Mouse (Mus musculus): ENCODE measurements around the gene Myom1. TPM values are rescaled to one million over a fixed set of nuclear protein-coding genes. Genes with fewer than 3 reads are reported as not detected.
A peak's percentile ranks its signal among the peaks of the same experiment; 100 is the strongest.

Myom1 gene
- polyA plus RNA-seq, 1 experiment from 2014 or later: 1.3 TPM

DNA sequence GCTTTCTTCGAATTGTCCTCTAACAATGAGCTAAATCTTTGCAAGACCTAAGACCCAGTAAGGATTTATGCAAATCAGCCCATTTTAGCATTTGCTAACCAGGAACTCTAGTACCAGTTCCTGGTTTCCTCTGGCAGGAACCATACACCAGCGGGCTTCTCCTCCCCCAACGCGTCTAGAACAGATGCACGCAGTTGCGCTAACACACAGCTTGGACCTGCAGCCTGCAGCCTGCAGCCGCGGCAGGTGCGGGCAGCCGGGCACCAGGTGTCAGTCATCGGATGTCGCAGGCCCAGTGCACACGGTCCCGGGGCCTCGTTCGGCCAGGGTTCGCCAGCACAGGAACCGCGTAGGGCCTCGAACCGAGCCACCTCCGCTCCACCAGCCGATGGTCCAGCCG lies 12.4 kb upstream of the Myom1 start:
- Histone ChIP-seq H3K9ac (replicated peaks; ENCODE audit: low read depth, low read length) (peak overlapping the region; percentile 96), H3K4me2 (ENCODE audit: low read length) (peak overlapping the region; percentile 67), H3K27ac (ENCODE audit: low read length) (peak overlapping the region; percentile 95), H3K36me3 (ENCODE audit: control insufficient read depth, insufficient read depth) (no peaks in the 10 kb centered on the region), H3K4me1 (replicated peaks; ENCODE audit: control insufficient read depth, insufficient read depth, low read length) (peaks cover 31% of the 10 kb centered on the region), H3K4me3 (replicated peaks; ENCODE audit: low read length) (peak overlapping the region; percentile 96), H3K9me3 (ENCODE audit: control insufficient read depth, low read length) (no peaks in the 10 kb centered on the region), H3K27me3 (replicated peaks; ENCODE audit: control insufficient read depth, insufficient read depth, low read length) (no peaks in the 10 kb centered on the region)
- WGBS: under 1% methylated on average over 24 of the region's 24 CpGs
- peak; percentile 77 for ATAC-seq

DNA sequence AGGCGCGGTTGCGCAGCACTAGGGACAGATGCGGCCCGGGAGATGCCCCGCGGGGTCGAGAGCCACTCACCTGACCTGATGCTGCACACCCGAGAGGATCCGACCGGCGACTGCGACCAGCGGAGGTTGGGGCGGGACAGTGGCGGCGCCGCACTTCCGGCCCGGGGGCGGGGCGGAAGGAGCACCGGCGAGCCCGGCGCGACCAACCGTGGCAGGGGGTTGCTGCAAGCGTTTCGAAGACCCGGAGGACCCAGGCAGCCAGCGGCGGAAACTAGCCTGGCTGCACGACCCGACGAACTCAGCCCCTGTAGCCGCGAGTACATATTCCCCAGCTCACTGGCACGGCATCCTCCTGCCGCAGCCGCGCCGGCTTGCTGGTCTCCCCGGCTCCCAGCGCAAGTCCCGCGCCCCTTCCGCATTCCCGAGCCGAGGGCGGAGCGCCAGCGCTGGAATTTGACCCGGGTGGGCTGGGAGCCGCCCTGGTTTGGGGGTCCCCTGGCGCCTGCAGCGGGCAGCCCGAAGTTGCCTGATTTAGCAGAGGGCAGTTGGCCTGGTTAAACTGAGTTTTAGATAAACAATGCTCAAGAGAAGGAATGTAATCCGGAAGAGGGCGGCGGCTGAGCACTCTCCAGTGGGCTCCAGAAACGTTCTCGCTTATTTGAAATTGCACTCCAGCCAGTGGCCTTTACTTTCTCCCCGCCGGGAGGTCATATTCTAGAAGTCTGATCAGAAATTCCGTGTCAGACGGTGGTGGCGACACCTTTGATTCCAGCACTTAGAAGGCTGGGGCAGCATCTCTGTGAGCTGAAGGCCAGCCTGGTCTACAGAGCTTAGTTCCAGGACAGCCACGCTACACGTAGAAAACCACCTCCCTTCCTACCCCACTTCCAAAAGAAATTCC lies 11.8 kb upstream of the Myom1 start:
- Histone ChIP-seq H3K4me3 (replicated peaks; ENCODE audit: low read length) (peak overlapping the region; percentile 96), H3K4me1 (replicated peaks; ENCODE audit: control insufficient read depth, insufficient read depth, low read length) (peaks cover 31% of the 10 kb centered on the region), H3K27me3 (replicated peaks; ENCODE audit: control insufficient read depth, insufficient read depth, low read length) (no peaks in the 10 kb centered on the region), H3K9ac (replicated peaks; ENCODE audit: low read depth, low read length) (peak overlapping the region; percentile 96), H3K9me3 (ENCODE audit: control insufficient read depth, low read length) (no peaks in the 10 kb centered on the region), H3K36me3 (ENCODE audit: control insufficient read depth, insufficient read depth) (no peaks in the 10 kb centered on the region), H3K4me2 (ENCODE audit: low read length) (peak overlapping the region; percentile 67), H3K27ac (ENCODE audit: low read length) (peak overlapping the region; percentile 95)
- ATAC-seq: peak; percentile 93
- WGBS: under 1% methylated on average over 67 of the region's 70 CpGs

DNA sequence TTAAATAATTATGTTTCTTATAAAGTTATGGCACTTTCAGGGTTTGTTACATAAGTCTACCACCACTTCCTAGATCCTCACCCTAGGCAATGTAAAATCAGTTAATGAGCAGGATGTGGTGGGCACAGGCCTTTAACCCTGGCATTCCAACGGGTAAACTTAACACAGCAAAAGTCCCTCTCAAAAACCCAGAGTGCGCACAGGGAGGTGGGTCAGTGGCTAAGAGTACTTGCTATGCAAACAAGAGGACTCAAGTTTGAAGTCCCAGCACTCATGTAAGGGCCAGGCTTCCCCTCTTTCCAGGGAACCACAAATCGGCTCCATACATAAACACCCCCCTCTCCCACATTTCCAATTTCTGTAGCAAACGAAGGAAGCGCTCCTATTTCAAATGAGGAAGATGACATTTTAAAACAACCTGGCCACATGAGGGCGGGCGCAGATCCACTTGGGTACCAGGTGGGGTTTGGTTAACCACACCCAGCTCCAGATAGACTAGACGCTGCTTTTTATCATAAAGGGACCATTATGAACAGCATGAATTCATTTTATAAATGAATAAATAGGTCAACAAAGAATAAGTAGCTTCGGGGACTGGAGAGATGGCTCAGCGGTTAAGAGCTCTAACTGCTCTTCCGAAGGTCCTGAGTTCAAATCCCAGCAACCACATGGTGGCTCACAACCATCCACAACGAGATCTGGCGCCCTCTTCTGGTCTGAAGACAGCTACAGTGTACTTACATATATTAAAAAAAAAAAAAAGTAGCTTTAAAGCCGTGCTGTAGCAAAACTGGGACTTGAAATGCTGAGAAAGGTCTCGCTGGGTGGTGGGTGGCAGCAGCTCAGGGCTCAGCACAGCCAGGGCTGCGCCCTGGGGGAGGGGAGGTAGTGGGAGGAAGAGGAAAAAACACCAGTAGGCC lies 10.5 kb upstream of the Myom1 start:
- Histone ChIP-seq H3K36me3 (ENCODE audit: control insufficient read depth, insufficient read depth) (no peaks in the 10 kb centered on the region), H3K9me3 (ENCODE audit: control insufficient read depth, low read length) (no peaks in the 10 kb centered on the region), H3K4me1 (replicated peaks; ENCODE audit: control insufficient read depth, insufficient read depth, low read length) (peaks cover 31% of the 10 kb centered on the region), H3K4me2 (ENCODE audit: low read length) (no peak overlapping the region), H3K27me3 (replicated peaks; ENCODE audit: control insufficient read depth, insufficient read depth, low read length) (no peaks in the 10 kb centered on the region), H3K9ac (replicated peaks; ENCODE audit: low read depth, low read length) (no peak overlapping the region), H3K27ac (ENCODE audit: low read length) (no peak overlapping the region), H3K4me3 (replicated peaks; ENCODE audit: low read length) (no peak overlapping the region)
- no peak for ATAC-seq
- WGBS: 84% methylated on average over 16 of the region's 16 CpGs

- no peak for ATAC-seq
- Histone ChIP-seq H3K27ac (ENCODE audit: low read length) (no peak overlapping the region), H3K36me3 (ENCODE audit: control insufficient read depth, insufficient read depth) (no peaks in the 10 kb centered on the region), H3K4me1 (replicated peaks; ENCODE audit: control insufficient read depth, insufficient read depth, low read length) (peaks cover 31% of the 10 kb centered on the region), H3K9ac (replicated peaks; ENCODE audit: low read depth, low read length) (no peak overlapping the region), H3K9me3 (ENCODE audit: control insufficient read depth, low read length) (no peaks in the 10 kb centered on the region), H3K4me3 (replicated peaks; ENCODE audit: low read length) (no peak overlapping the region), H3K4me2 (ENCODE audit: low read length) (no peak overlapping the region), H3K27me3 (replicated peaks; ENCODE audit: control insufficient read depth, insufficient read depth, low read length) (no peaks in the 10 kb centered on the region)
- WGBS: 62% methylated on average over 9 of the region's 9 CpGs
Measured at GRCm38 (mm10) chr17:70992662-70993061, 9.8 kb upstream of the Myom1 start.

DNA sequence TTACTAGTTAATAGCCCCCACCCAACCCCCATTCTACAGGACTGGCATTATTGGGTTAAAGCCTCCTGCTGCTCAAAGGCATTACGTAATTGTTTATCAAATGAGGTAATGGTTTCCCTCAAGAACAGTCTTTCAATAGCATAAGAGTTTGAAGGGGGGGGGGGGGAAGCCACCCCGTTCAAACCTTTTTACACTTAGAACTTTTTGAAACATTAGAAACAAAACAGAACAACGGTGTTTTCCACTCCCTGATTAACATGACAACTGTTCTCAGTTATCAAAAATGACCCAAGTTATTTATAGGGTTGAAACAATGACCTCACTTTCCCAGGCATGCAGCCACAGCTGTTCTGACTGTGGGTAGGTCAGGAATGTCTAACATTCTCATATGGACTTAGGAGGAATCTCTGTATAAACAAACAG lies 9.0 kb upstream of the Myom1 start:
- peaks cover 24% of the 10 kb centered on the region for H3K4me1 ChIP-seq (replicated peaks; ENCODE audit: control insufficient read depth, insufficient read depth, low read length)
- H3K36me3 ChIP-seq (ENCODE audit: control insufficient read depth, insufficient read depth): no peaks in the 10 kb centered on the region
- H3K27ac ChIP-seq (ENCODE audit: low read length): no peak overlapping the region
- H3K9me3 ChIP-seq (ENCODE audit: control insufficient read depth, low read length): no peaks in the 10 kb centered on the region
- no peaks in the 10 kb centered on the region for H3K27me3 ChIP-seq (replicated peaks; ENCODE audit: control insufficient read depth, insufficient read depth, low read length)
- no peak overlapping the region for H3K4me2 ChIP-seq (ENCODE audit: low read length)
- ATAC-seq: no peak
- WGBS: 6% methylated on average over 3 of the region's 3 CpGs
- H3K9ac ChIP-seq (replicated peaks; ENCODE audit: low read depth, low read length): no peak overlapping the region
- no peak overlapping the region for H3K4me3 ChIP-seq (replicated peaks; ENCODE audit: low read length)

DNA sequence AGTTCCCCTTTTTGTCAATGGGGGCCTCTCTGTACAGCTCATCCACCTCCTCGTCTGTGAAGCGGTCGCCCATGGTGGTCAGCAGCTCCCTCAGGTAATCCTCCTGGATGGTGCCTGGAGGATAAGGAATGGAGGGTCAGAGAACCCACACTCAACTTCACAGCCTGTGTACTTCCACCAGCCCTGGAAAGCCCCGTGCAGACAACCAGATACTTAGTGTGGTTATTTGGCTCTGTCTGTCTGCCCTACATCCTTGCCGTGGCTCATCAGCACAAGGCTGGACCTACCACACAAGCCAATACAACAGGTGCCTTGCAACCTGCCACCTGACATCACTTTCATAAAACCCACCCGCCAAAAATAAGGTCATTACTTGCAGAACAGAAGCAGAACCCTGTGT lies 7.8 kb upstream of the Myom1 start:
- H3K4me3 ChIP-seq (replicated peaks; ENCODE audit: low read length): no peak overlapping the region
- H3K36me3 ChIP-seq (ENCODE audit: control insufficient read depth, insufficient read depth): no peaks in the 10 kb centered on the region
- H3K9me3 ChIP-seq (ENCODE audit: control insufficient read depth, low read length): no peaks in the 10 kb centered on the region
- H3K4me2 ChIP-seq (ENCODE audit: low read length): no peak overlapping the region
- 78% methylated on average over 6 of the region's 6 CpGs for WGBS
- H3K4me1 ChIP-seq (replicated peaks; ENCODE audit: control insufficient read depth, insufficient read depth, low read length): peaks cover 11% of the 10 kb centered on the region
- no peak overlapping the region for H3K9ac ChIP-seq (replicated peaks; ENCODE audit: low read depth, low read length)
- H3K27ac ChIP-seq (ENCODE audit: low read length): no peak overlapping the region
- H3K27me3 ChIP-seq (replicated peaks; ENCODE audit: control insufficient read depth, insufficient read depth, low read length): no peaks in the 10 kb centered on the region
- no peak for ATAC-seq

- Histone ChIP-seq H3K27me3 (replicated peaks; ENCODE audit: control insufficient read depth, insufficient read depth, low read length) (no peaks in the 10 kb centered on the region), H3K9ac (replicated peaks; ENCODE audit: low read depth, low read length) (no peak overlapping the region), H3K9me3 (ENCODE audit: control insufficient read depth, low read length) (no peaks in the 10 kb centered on the region), H3K4me1 (replicated peaks; ENCODE audit: control insufficient read depth, insufficient read depth, low read length) (peaks cover 12% of the 10 kb centered on the region), H3K4me2 (ENCODE audit: low read length) (no peak overlapping the region), H3K4me3 (replicated peaks; ENCODE audit: low read length) (no peak overlapping the region), H3K27ac (ENCODE audit: low read length) (no peak overlapping the region), H3K36me3 (ENCODE audit: control insufficient read depth, insufficient read depth) (no peaks in the 10 kb centered on the region)
- 96% methylated on average over 6 of the region's 6 CpGs for WGBS
- ATAC-seq: no peak
Measured at GRCm38 (mm10) chr17:70995551-70995950, 6.9 kb upstream of the Myom1 start.

GRCm38 (mm10) chr17:70997836-70998235 lies 4.6 kb upstream of the Myom1 start:
- WGBS: 91% methylated on average over 6 of the region's 6 CpGs
- ATAC-seq: no peak
- H3K27me3 ChIP-seq (replicated peaks; ENCODE audit: control insufficient read depth, insufficient read depth, low read length): no peaks in the 10 kb centered on the region
- no peak overlapping the region for H3K4me2 ChIP-seq (ENCODE audit: low read length)
- no peak overlapping the region for H3K4me3 ChIP-seq (replicated peaks; ENCODE audit: low read length)
- H3K27ac ChIP-seq (ENCODE audit: low read length): no peak overlapping the region
- H3K36me3 ChIP-seq (ENCODE audit: control insufficient read depth, insufficient read depth): no peaks in the 10 kb centered on the region
- no peak overlapping the region for H3K9ac ChIP-seq (replicated peaks; ENCODE audit: low read depth, low read length)
- H3K4me1 ChIP-seq (replicated peaks; ENCODE audit: control insufficient read depth, insufficient read depth, low read length): peaks cover 12% of the 10 kb centered on the region
- H3K9me3 ChIP-seq (ENCODE audit: control insufficient read depth, low read length): no peaks in the 10 kb centered on the region

DNA sequence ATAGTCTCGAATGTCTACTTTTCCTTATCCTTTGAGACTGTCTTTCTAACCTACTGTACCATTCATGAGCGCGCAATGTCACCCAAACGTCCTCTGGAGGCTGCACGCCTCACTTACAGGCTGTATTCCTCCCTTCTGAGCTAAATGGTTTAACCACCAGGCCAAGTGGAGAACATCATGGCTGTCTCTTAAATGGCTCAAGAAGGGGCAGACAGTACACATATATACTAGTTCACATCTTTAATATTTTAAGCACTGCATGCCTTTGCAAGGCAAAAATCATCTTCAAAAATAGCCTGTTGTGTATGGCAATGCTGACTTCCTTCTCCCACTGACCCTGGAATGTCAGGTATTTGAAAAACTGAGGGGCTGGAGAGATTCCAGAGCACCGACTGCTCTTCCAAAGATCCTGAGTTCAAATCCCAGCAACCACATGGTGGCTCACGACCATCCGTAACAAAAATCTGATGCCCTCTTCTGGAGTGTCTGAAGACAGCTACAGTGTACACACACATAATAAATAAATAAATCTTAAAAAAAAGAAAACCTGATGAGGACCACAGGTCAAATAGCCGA lies 3.9 kb upstream of the Myom1 start:
- Histone ChIP-seq H3K36me3 (ENCODE audit: control insufficient read depth, insufficient read depth) (no peaks in the 10 kb centered on the region), H3K9ac (replicated peaks; ENCODE audit: low read depth, low read length) (no peak overlapping the region), H3K4me1 (replicated peaks; ENCODE audit: control insufficient read depth, insufficient read depth, low read length) (peaks cover 16% of the 10 kb centered on the region), H3K4me2 (ENCODE audit: low read length) (no peak overlapping the region), H3K27me3 (replicated peaks; ENCODE audit: control insufficient read depth, insufficient read depth, low read length) (no peaks in the 10 kb centered on the region), H3K27ac (ENCODE audit: low read length) (no peak overlapping the region), H3K4me3 (replicated peaks; ENCODE audit: low read length) (no peak overlapping the region), H3K9me3 (ENCODE audit: control insufficient read depth, low read length) (no peaks in the 10 kb centered on the region)
- ATAC-seq: no peak
- 83% methylated on average over 9 of the region's 9 CpGs for WGBS

Measured in forebrain, embryonic 16.5 days (tissue).